Mouse (Mus musculus) liver, postnatal 0 days (tissue): ENCODE data around the gene Dtx3l.

ENCODE experiments used
- CTCF ChIP-seq: sonication (generic); IDR thresholded peaks from 2 replicates; pipeline ENCODE4 v1.5.1; 2016; ENCODE audit warnings: antibody characterized with exemption, low read depth
- EP300 ChIP-seq: IDR thresholded peaks from 2 replicates; pipeline ENCODE4 v1.6.1; 2016; ENCODE audit warnings: antibody characterized with exemption, low read depth, mild to moderate bottlenecking

- TF ChIP-seq CTCF (no peak), EP300 (no peak)
Observed at GRCm38 (mm10) chr16:35914301-35914700, 24.6 kb downstream of the Dtx3l start.
